Mouse (Mus musculus): Measurements from ENCODE around the gene Baz2b. TPM values are rescaled to one million over a fixed set of nuclear protein-coding genes. Genes with fewer than 3 reads are reported as not detected.
A peak's percentile ranks its signal among the peaks of the same experiment; 100 is the strongest.

Baz2b gene
- polyA plus RNA-seq, 1 experiment from 2014 or later = 74.7 TPM

DNA sequence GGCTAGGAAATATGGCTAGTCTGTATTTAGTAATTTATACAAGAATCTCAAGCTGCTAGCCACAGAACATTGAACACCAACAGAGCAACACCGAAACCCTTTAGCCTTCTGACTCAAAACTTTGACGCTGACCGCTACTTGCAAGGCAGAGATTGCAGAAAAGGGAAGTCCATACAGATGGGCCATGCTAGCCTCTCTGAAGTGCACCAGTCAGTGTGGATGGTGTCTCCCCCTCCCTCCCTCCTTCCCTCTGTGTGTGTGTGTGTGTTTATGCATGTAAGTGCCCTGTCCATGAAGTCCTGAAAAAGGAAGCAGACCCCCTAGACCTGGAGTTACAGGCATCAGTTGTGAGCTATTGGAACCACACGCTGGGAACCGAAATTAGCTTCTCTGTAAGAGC lies 33.6 kb downstream of the Baz2b start:
- DNase-seq (ENCODE audit: low spot score, missing footprints) = no peak
- Histone ChIP-seq H3K9me3 (ENCODE audit: control insufficient read depth, low read length) (no peaks in the 10 kb centered on the region), H3K9ac (ENCODE audit: low read length) (no peak overlapping the region), H3K36me3 (ENCODE audit: control insufficient read depth, insufficient read depth, low read length) (no peaks in the 10 kb centered on the region), H3K4me1 (ENCODE audit: control insufficient read depth, insufficient read depth, low read length) (no peaks in the 10 kb centered on the region), H3K27me3 (ENCODE audit: control insufficient read depth, insufficient read depth, low read length) (no peaks in the 10 kb centered on the region), H3K4me2 (no peak overlapping the region), H3K4me3 (ENCODE audit: low read depth, low read length) (no peak overlapping the region), H3K27ac (ENCODE audit: low read depth, low read length) (no peak overlapping the region)
- 94% methylated on average over 5 of the region's 5 CpGs for WGBS
- no peak for ATAC-seq (ENCODE audit: low FRiP score)

DNA sequence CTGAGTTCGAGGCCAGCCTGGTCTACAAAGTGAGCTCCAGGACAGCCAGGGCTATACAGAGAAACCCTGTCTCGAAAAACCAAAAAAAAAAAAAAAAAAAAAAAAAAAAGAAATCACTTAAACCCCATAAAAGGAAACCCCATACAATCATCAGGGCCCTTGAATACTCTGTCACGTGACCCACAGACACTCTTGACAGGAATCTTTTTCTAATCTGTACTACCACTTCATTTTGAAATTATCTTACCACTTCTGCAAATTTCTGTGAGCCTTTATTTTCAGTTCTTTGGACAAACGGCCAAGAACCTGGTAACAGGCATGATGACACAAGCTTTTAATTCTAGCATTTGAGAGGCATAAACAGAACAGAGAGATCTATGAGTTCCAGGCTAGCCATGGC lies 34.6 kb downstream of the Baz2b start:
- WGBS = 93% methylated on average over 2 of the region's 4 CpGs
- H3K9ac ChIP-seq (ENCODE audit: low read length) = no peak overlapping the region
- no peak overlapping the region for H3K4me2 ChIP-seq
- H3K4me1 ChIP-seq (ENCODE audit: control insufficient read depth, insufficient read depth, low read length) = no peaks in the 10 kb centered on the region
- no peaks in the 10 kb centered on the region for H3K9me3 ChIP-seq (ENCODE audit: control insufficient read depth, low read length)
- no peak overlapping the region for H3K4me3 ChIP-seq (ENCODE audit: low read depth, low read length)
- DNase-seq (ENCODE audit: low spot score, missing footprints) (no peak), ATAC-seq (ENCODE audit: low FRiP score) (no peak)
- no peak overlapping the region for H3K27ac ChIP-seq (ENCODE audit: low read depth, low read length)
- no peaks in the 10 kb centered on the region for H3K36me3 ChIP-seq (ENCODE audit: control insufficient read depth, insufficient read depth, low read length)
- H3K27me3 ChIP-seq (ENCODE audit: control insufficient read depth, insufficient read depth, low read length) = no peaks in the 10 kb centered on the region

DNA sequence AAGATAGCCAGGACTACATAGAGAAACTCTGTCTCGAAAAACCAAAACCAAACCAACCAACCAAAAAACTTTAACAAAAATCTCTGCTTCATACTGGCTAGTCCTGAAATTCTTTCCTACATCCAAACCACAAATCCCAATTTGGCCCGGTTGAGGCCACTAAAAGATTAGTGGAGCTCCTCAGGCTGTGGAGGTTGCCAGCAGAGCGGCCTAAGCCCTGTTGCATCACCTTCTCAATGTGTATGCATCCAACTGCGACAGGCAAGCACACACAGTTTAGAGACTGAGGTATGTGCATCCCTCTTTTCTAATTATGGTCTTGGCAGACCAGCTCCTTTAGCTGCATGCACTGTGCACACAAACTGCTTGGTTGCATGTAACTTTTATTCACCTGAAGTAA lies 36.0 kb downstream of the Baz2b start:
- H3K36me3 ChIP-seq (ENCODE audit: control insufficient read depth, insufficient read depth, low read length) = no peaks in the 10 kb centered on the region
- no peak overlapping the region for H3K4me3 ChIP-seq (ENCODE audit: low read depth, low read length)
- no peaks in the 10 kb centered on the region for H3K4me1 ChIP-seq (ENCODE audit: control insufficient read depth, insufficient read depth, low read length)
- no peak overlapping the region for H3K27ac ChIP-seq (ENCODE audit: low read depth, low read length)
- no peaks in the 10 kb centered on the region for H3K9me3 ChIP-seq (ENCODE audit: control insufficient read depth, low read length)
- no peak overlapping the region for H3K9ac ChIP-seq (ENCODE audit: low read length)
- no peaks in the 10 kb centered on the region for H3K27me3 ChIP-seq (ENCODE audit: control insufficient read depth, insufficient read depth, low read length)
- ATAC-seq (ENCODE audit: low FRiP score) (no peak), DNase-seq (ENCODE audit: low spot score, missing footprints) (no peak)
- WGBS = 82% methylated on average over 4 of the region's 4 CpGs
- no peak overlapping the region for H3K4me2 ChIP-seq

DNA sequence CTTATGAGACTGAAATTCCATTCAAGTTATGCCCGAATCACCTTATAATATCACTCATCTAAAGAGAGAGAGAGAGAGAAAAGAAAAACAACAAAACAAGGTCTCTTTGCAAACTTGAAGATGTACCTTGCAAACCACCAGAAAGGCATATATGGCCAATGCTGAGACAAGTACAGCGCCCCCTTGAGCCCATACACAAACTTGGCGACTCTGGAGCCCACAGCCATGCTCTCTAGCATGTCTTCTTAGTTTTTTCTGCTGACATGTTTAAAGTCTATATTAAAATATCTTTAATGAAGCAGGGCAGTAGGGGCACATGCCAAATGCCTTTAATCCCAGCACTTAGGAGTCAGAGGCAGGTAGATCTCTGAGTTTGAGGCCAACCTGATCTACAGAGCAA lies 36.4 kb downstream of the Baz2b start:
- no peaks in the 10 kb centered on the region for H3K9me3 ChIP-seq (ENCODE audit: control insufficient read depth, low read length)
- no peaks in the 10 kb centered on the region for H3K27me3 ChIP-seq (ENCODE audit: control insufficient read depth, insufficient read depth, low read length)
- no peak overlapping the region for H3K4me3 ChIP-seq (ENCODE audit: low read depth, low read length)
- H3K27ac ChIP-seq (ENCODE audit: low read depth, low read length) = no peak overlapping the region
- no peaks in the 10 kb centered on the region for H3K4me1 ChIP-seq (ENCODE audit: control insufficient read depth, insufficient read depth, low read length)
- H3K4me2 ChIP-seq = no peak overlapping the region
- WGBS = 61% methylated on average over 3 of the region's 3 CpGs
- H3K9ac ChIP-seq (ENCODE audit: low read length) = no peak overlapping the region
- H3K36me3 ChIP-seq (ENCODE audit: control insufficient read depth, insufficient read depth, low read length) = no peaks in the 10 kb centered on the region
- ATAC-seq (ENCODE audit: low FRiP score) (no peak), DNase-seq (ENCODE audit: low spot score, missing footprints) (no peak)

DNA sequence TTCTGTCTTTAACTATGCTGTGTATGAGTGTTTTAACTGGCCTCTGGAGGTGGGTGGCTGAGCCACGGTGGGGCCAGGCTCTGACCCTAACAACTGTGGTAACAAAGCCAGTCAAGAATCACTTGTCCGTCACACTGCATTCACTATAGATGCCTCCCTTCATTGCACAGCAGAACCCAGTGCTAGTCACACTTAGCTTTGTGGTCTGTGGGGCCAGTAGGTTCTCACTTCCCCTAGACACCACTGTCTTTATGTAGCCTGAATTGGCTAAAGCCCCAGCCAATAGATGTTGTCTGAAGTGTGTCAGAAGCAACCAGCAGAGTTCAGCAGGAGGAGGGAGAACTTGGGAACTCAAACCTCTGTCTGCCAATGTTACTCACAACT lies 37.1 kb downstream of the Baz2b start:
- WGBS = 66% methylated on average over 2 of the region's 2 CpGs
- DNase-seq (ENCODE audit: low spot score, missing footprints) (no peak), ATAC-seq (ENCODE audit: low FRiP score) (no peak)
- Histone ChIP-seq H3K4me2 (no peak overlapping the region), H3K9ac (ENCODE audit: low read length) (no peak overlapping the region), H3K4me1 (ENCODE audit: control insufficient read depth, insufficient read depth, low read length) (no peaks in the 10 kb centered on the region), H3K27me3 (ENCODE audit: control insufficient read depth, insufficient read depth, low read length) (no peaks in the 10 kb centered on the region), H3K4me3 (ENCODE audit: low read depth, low read length) (no peak overlapping the region), H3K36me3 (ENCODE audit: control insufficient read depth, insufficient read depth, low read length) (no peaks in the 10 kb centered on the region), H3K9me3 (ENCODE audit: control insufficient read depth, low read length) (no peaks in the 10 kb centered on the region), H3K27ac (ENCODE audit: low read depth, low read length) (no peak overlapping the region)

DNA sequence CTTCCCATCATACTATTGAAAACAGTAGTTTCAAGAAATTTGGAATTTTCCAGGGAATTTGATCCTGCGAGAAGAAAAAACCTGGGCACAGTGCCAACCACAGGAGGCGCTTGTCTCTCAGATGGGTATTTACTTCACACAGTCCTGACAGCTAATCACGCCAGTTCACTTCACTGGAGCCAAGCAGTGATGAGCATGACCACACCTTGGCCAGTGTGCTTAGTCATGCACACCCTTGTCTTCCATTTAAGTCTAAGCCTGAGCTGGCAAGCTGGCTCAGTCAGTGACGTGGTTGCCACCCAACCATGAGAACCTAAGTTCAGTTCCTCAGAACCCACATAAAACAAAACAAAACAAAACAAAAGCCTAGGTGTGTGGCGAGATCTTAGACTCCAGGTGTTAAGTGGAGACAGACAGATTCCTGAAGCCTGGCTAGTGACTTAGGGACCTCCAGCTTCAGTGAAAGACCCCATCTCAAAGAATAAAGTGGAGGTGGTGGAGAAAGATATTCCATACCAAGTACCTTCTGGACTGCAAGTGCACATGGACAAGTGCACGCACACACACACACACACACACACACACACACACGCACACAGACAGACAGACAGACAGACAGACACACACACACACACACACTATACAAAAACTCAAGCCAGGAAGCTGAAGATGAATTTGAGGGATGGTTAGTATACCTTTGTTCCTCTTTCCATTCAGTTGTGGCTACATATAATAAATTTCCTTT lies 37.7 kb downstream of the Baz2b start:
- 81% methylated on average over 7 of the region's 7 CpGs for WGBS
- Histone ChIP-seq H3K27ac (ENCODE audit: low read depth, low read length) (no peak overlapping the region), H3K4me1 (ENCODE audit: control insufficient read depth, insufficient read depth, low read length) (no peaks in the 10 kb centered on the region), H3K4me2 (no peak overlapping the region), H3K27me3 (ENCODE audit: control insufficient read depth, insufficient read depth, low read length) (no peaks in the 10 kb centered on the region), H3K9ac (ENCODE audit: low read length) (no peak overlapping the region), H3K9me3 (ENCODE audit: control insufficient read depth, low read length) (no peaks in the 10 kb centered on the region), H3K36me3 (ENCODE audit: control insufficient read depth, insufficient read depth, low read length) (no peaks in the 10 kb centered on the region), H3K4me3 (ENCODE audit: low read depth, low read length) (no peak overlapping the region)
- no peak for ATAC-seq (ENCODE audit: low FRiP score)
- DNase-seq (ENCODE audit: low spot score, missing footprints) = no peak

DNA sequence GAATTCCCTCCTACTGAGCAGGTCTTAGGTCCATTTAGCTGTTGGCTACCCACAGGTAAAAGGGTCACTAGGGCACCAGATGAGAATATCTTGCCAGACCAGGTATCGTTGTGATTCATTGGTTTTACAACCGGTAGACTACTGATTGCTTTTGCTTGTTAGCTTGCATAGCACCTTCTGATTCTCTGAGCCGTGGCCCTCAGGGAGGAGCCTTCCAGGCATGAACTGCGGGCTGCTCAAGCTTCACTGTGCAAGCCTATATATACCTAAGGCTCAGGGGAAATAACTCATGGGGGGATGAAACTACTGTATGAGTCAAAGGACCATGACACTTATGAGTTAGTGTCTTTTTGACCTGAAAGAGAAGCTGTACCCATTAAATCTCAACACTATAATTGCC lies 42.8 kb downstream of the Baz2b start:
- no peak overlapping the region for H3K9ac ChIP-seq (ENCODE audit: low read length)
- no peaks in the 10 kb centered on the region for H3K4me1 ChIP-seq (ENCODE audit: control insufficient read depth, insufficient read depth, low read length)
- ATAC-seq (ENCODE audit: low FRiP score) = no peak
- DNase-seq (ENCODE audit: low spot score, missing footprints) = peak; percentile 35
- H3K4me3 ChIP-seq (ENCODE audit: low read depth, low read length) = no peak overlapping the region
- no peaks in the 10 kb centered on the region for H3K9me3 ChIP-seq (ENCODE audit: control insufficient read depth, low read length)
- no peaks in the 10 kb centered on the region for H3K27me3 ChIP-seq (ENCODE audit: control insufficient read depth, insufficient read depth, low read length)
- 89% methylated on average over 4 of the region's 4 CpGs for WGBS
- no peak overlapping the region for H3K27ac ChIP-seq (ENCODE audit: low read depth, low read length)
- H3K4me2 ChIP-seq = no peak overlapping the region
- no peaks in the 10 kb centered on the region for H3K36me3 ChIP-seq (ENCODE audit: control insufficient read depth, insufficient read depth, low read length)

DNA sequence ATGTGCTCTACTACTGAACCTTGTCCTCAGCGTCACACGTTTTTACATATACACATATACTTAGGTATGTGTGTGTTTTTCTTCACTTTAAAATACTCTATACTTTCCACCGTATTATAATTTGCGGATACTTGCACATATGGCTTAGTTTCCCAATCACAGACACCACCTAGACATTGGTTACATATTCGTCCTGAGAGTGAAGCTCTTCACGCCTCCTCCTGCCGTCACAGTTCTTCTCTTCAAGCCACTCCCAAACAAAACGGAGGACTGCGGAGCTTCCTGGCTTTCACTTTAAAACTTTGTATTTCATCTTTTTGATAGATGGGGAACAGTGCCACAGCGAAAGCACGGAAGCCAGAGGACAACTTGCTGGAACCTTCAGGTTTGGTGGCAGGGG lies 44.0 kb downstream of the Baz2b start:
- Histone ChIP-seq H3K36me3 (ENCODE audit: control insufficient read depth, insufficient read depth, low read length) (no peaks in the 10 kb centered on the region), H3K27ac (ENCODE audit: low read depth, low read length) (no peak overlapping the region), H3K4me2 (no peak overlapping the region), H3K4me1 (ENCODE audit: control insufficient read depth, insufficient read depth, low read length) (no peaks in the 10 kb centered on the region), H3K4me3 (ENCODE audit: low read depth, low read length) (no peak overlapping the region), H3K9me3 (ENCODE audit: control insufficient read depth, low read length) (no peaks in the 10 kb centered on the region), H3K27me3 (ENCODE audit: control insufficient read depth, insufficient read depth, low read length) (no peaks in the 10 kb centered on the region), H3K9ac (ENCODE audit: low read length) (no peak overlapping the region)
- ATAC-seq (ENCODE audit: low FRiP score) (no peak), DNase-seq (ENCODE audit: low spot score, missing footprints) (peak; percentile 77)
- WGBS = 90% methylated on average over 11 of the region's 11 CpGs

DNA sequence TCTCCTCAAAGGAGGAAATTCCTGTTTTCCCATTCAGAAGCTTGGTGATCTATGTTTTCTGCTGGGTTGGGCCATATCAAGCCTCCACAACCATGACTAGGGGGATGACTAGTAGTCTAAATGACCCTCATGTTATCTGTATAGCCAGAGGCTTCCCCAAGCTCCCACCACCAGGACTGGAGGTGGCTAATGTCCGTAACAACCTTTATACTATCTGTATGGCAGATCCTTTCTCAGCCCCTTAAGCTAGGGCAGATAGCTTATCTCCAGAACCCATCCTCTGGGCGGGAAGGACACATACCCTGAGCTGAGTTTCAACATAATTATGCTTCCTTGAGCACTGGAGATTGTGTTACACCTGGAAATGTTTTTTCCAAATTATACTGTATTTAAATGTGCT lies 45.9 kb downstream of the Baz2b start:
- no peaks in the 10 kb centered on the region for H3K4me1 ChIP-seq (ENCODE audit: control insufficient read depth, insufficient read depth, low read length)
- no peaks in the 10 kb centered on the region for H3K27me3 ChIP-seq (ENCODE audit: control insufficient read depth, insufficient read depth, low read length)
- peak; percentile 21 for DNase-seq (ENCODE audit: low spot score, missing footprints)
- H3K4me2 ChIP-seq = no peak overlapping the region
- WGBS = 85% methylated on average over 2 of the region's 2 CpGs
- H3K9me3 ChIP-seq (ENCODE audit: control insufficient read depth, low read length) = no peaks in the 10 kb centered on the region
- no peak for ATAC-seq (ENCODE audit: low FRiP score)
- no peak overlapping the region for H3K4me3 ChIP-seq (ENCODE audit: low read depth, low read length)
- no peak overlapping the region for H3K9ac ChIP-seq (ENCODE audit: low read length)
- no peaks in the 10 kb centered on the region for H3K36me3 ChIP-seq (ENCODE audit: control insufficient read depth, insufficient read depth, low read length)
- no peak overlapping the region for H3K27ac ChIP-seq (ENCODE audit: low read depth, low read length)
